Mouse (Mus musculus) intestine, postnatal 0 days (tissue): ENCODE measurements around the gene Zfp600. TPM values are rescaled to one million over a fixed set of nuclear protein-coding genes. Genes with fewer than 3 reads are reported as not detected.
"Not testable (repeated sequence)": the region's sequence is repeated elsewhere in the genome, so short reads cannot be mapped to it uniquely, and the experiment has no call there.

ENCODE experiments used
- ATAC-seq: fragments of 200-750 bp; cut with Nextera tagmentation; 2 replicates; pipeline ENCODE4 v1.8.0; 2017; ENCODE audit warnings: mild to moderate bottlenecking, moderate TSS enrichment, moderate library complexity
- H3K27ac ChIP-seq: fragments of 300-500 bp; sonication (generic); 2 replicates; pipeline ENCODE4 v1.5.1; 2014; ENCODE audit warnings: mild to moderate bottlenecking, low read depth, low read length, moderate library complexity
- H3K27me3 ChIP-seq: fragments of 300-500 bp; sonication (generic); replicated peaks from 2 replicates; pipeline ENCODE4 v1.6.1; 2014; ENCODE audit warnings: low read length, mixed read lengths; ENCODE audit not compliant: control insufficient read depth, insufficient read depth
- H3K36me3 ChIP-seq: fragments of 300-500 bp; sonication (generic); 2 replicates; pipeline ENCODE4 v1.6.1; 2014; ENCODE audit warnings: mild to moderate bottlenecking, moderate library complexity; ENCODE audit not compliant: control insufficient read depth, insufficient read depth
- H3K4me1 ChIP-seq: fragments of 300-500 bp; sonication (generic); replicated peaks from 2 replicates; pipeline ENCODE4 v1.6.1; 2014; ENCODE audit warnings: antibody characterized with exemption, low read length, mixed read lengths; ENCODE audit not compliant: control insufficient read depth, insufficient read depth
- H3K4me2 ChIP-seq: fragments of 300-500 bp; sonication (generic); replicated peaks from 2 replicates; pipeline ENCODE4 v1.6.1; 2014; ENCODE audit warnings: low read depth, mild to moderate bottlenecking, moderate library complexity
- H3K4me3 ChIP-seq: fragments of 300-500 bp; sonication (generic); 2 replicates; pipeline ENCODE4 v1.5.1; 2014; ENCODE audit warnings: low read depth, low read length
- H3K9ac ChIP-seq: fragments of 300-500 bp; sonication (generic); 2 replicates; pipeline ENCODE4 v1.6.1; 2014; ENCODE audit warnings: mild to moderate bottlenecking, low read depth, low read length
- H3K9me3 ChIP-seq: fragments of 300-500 bp; sonication (generic); 2 replicates; pipeline ENCODE4 v1.6.1; 2016; ENCODE audit warnings: mixed run types; ENCODE audit not compliant: control insufficient read depth
- WGBS: fragments of 180-500 bp; shearing (Covaris S2); extraction: QIAGEN DNeasy Blood & Tissue Kit; methylation state at CpG from one replicate; pipeline ENCODE4 v1.1.7; 2014; 5-methylcytosine and 5-hydroxymethylcytosine counted together
- polyA plus RNA-seq: library from polyadenylated mRNA; unstranded; fragments of >200 nt; fragmentation: Nextera tagmentation; extraction: Ambion mirVana; gene quantifications from 2 replicates; pipeline ENCODE4 v1.2.1, GENCODE M21; 2015

Zfp600 gene
- polyA plus RNA-seq, 1 experiment from 2014 or later = not detected

DNA sequence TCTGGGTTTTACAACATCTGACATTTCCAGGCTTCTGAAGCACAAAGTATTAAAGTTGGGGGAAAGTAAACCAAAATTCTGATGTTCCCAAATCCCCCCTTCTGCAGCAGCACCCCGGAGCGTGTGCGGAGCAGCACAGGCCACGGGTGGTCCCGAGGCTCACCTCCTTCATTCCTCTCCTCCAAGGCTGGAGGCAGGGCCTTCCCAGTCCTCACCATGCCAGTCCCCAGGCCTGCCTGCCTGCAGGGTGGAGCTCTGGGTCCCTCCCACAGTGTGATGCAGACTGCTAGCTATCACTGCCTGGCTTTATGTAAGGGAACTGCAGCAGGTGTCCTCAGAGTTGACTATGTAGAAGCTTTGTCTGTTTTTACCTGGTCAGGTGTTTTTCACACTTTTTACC is 85.5 kb downstream of the Zfp600 start:
- not testable (repeated sequence) for H3K9ac ChIP-seq, H3K27me3 ChIP-seq, H3K9me3 ChIP-seq, ATAC-seq, H3K4me1 ChIP-seq, H3K4me2 ChIP-seq, H3K4me3 ChIP-seq, H3K27ac ChIP-seq, H3K36me3 ChIP-seq
- WGBS = 69% methylated on average over 5 of the region's 5 CpGs

Other genes with a start within 250 kb of the Zfp600 start
- 0.22 and 0.37 TPM in 2 replicates for gene Zfp987, start 59.5 kb upstream of the Zfp600 start, polyA plus RNA-seq